Mouse (Mus musculus) left cerebral cortex, postnatal 10 days (tissue): ENCODE measurements around the gene Ubtd1. TPM values are rescaled to one million over a fixed set of nuclear protein-coding genes. Genes with fewer than 3 reads are reported as not detected.
"Not testable (repeated sequence)": the region's sequence is repeated elsewhere in the genome, so short reads cannot be mapped to it uniquely, and the experiment has no call there.

Experiments used
- DNase-seq, 2 experiments: peaks; one replicate each; pipeline ENCODE4 v3.0.0; 2021 to 2022; ENCODE audit warnings: low spot score in 2 of 2, mixed read lengths in 1 of 2; ENCODE audit errors: extremely low spot score in 1 of 2
- intact Hi-C: fragments of 180-260 bp; cut with DNase I; formaldehyde crosslinking; loops from one replicate; pipeline ENCODE4 v1.15.1; 2025
- total RNA-seq, 2 experiments: library from RNA; stranded (reverse); gene quantifications; 2 replicates each; pipeline ENCODE4 v1.2.3; 2021

Gene Ubtd1
- total RNA-seq, 2 experiments from 2014 or later = 13.2 to 13.4 TPM

DNA sequence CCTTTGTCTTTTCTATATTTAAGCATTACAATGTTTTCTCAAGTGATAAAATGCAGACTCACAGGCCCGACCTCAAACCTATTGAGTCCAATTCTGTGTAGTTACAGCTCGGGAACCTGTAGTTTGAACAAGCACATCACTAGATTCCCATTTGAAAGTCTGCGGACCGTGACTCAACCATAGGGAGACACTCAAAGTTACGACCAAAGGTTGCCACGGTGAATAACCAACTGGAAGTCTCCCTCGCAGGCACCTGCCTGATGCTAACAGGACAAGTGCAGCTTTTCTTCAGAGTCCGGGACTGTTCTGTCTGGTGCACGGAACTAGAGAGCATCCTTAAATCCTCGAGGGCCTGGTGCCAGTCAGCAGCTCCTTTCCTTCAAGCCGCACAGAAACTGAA, 98.9 kb downstream of the Ubtd1 start:
- DNase-seq = no peak
- intact Hi-C loops = no loop called here

DNA sequence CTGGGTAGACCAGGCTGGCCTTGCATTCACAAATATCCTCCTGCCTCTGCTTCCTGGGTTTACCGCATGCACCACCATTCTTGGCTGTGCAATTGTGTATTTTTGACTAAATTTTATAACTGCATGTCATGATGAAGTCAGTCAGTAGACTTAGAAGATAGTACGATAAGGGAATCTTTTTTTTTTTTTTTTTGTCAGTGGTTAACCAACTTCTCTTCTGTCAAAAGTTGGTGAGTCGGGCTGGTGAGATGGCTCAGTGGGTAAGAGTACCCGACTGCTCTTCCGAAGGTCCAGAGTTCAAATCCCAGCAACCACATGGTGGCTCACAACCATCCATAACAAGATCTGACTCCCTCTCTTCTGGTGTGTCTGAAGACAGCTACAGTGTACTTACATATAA, 100.0 kb downstream of the Ubtd1 start:
- intact Hi-C loops, DNase-seq: not testable (repeated sequence)

Other genes starting within 250 kb of the Ubtd1 start
- gene Slit1, start 238.1 kb upstream of the Ubtd1 start, total RNA-seq = 10 to 100 TPM; 55.1 to 57.2 TPM
- gene Arhgap19, start 179.7 kb upstream of the Ubtd1 start, total RNA-seq = 1 to 10 TPM; 3.2 to 3.6 TPM
- gene Frat1, start 151.8 kb upstream of the Ubtd1 start, total RNA-seq = 10 to 100 TPM; 17.5 to 19.1 TPM
- 10 to 100 TPM; 11.0 to 11.6 TPM for gene Frat2, start 133.6 kb upstream of the Ubtd1 start, total RNA-seq
- 10 to 100 TPM; 38.5 to 40.3 TPM for gene Rrp12, start 85.6 kb upstream of the Ubtd1 start, total RNA-seq
- gene Pgam1, start 69.8 kb upstream of the Ubtd1 start, total RNA-seq = 100 to 1,000 TPM; 526 to 534 TPM
- gene Exosc1, start 48.3 kb upstream of the Ubtd1 start, total RNA-seq = 10 to 100 TPM; 23.7 to 29.0 TPM
- 10 to 100 TPM; 55.0 to 69.5 TPM for gene Zdhhc16, start 48.3 kb upstream of the Ubtd1 start, total RNA-seq
- 10 to 100 TPM; 30.1 to 39.8 TPM for gene Mms19, start 606 bp upstream of the Ubtd1 start, total RNA-seq
- under 1 TPM in 1 of 2 experiments, not detected in 1; 0.32 TPM for gene Ankrd2, start 54.2 kb downstream of the Ubtd1 start, total RNA-seq
- gene Hoga1, start 63.8 kb downstream of the Ubtd1 start, total RNA-seq = 1 to 10 TPM; 7.2 to 7.4 TPM
- gene 4933411K16Rik, start 70.5 kb downstream of the Ubtd1 start, total RNA-seq = 1 to 10 TPM; 1.1 to 1.5 TPM
- 10 to 100 TPM; 71.3 to 73.3 TPM for gene Morn4, start 104.6 kb downstream of the Ubtd1 start, total RNA-seq
- 10 to 100 TPM; 46.3 to 47.0 TPM for gene Pi4k2a, start 108.7 kb downstream of the Ubtd1 start, total RNA-seq
- gene Avpi1, start 147.3 kb downstream of the Ubtd1 start, total RNA-seq = 10 to 100 TPM; 20.6 to 21.4 TPM
- 10 to 100 TPM; 11.7 to 13.5 TPM for gene Marveld1, start 165.6 kb downstream of the Ubtd1 start, total RNA-seq
- 100 to 1,000 TPM in 1 of 2 experiments, 10 to 100 TPM in 1; 93.9 to 100 TPM for gene Zfyve27, start 182.2 kb downstream of the Ubtd1 start, total RNA-seq
- under 1 TPM in 1 of 2 experiments, not detected in 1; 0.30 TPM for gene Sfrp5, start 220.5 kb downstream of the Ubtd1 start, total RNA-seq